ENCODE assay signal across 29 mouse cellular contexts in genomic region chr6:93119482-93119881, GRCm38 (mm10).
DNase-seq lines count a peak whose midpoint lies in the region; ATAC-seq and TF ChIP-seq lines count a peak whose summit lies in the region.
"Had no signal": no experiment of that assay in that cellular context is flagged by ENCODE, and none has a peak within 500 bp of the region (broad histone marks: within the 10 kb centered on the region; RNA-seq: fewer than 3 reads in every experiment).

No protein-coding gene starts in this region.

- H3K4me2 ChIP-seq in kidney, embryonic 14.5 days (replicated peaks; ENCODE audit: low read depth, low read length): no peak overlapping the region; the same call in 1 of the 2 replicates
- H3K4me2 ChIP-seq in limb, embryonic 14.5 days (replicated peaks; ENCODE audit: low read depth, low read length, severe bottlenecking): no peak overlapping the region
- no peak overlapping the region for H3K4me2 ChIP-seq in lung, embryonic 16.5 days (ENCODE audit: low read depth, low read length)
- H3K4me2 ChIP-seq: embryonic facial prominence, embryonic 13.5 days; forebrain, embryonic 12.5 days; forebrain, embryonic 15.5 days; heart, embryonic 13.5 days; hindbrain, embryonic 14.5 days had no signal

- no peaks in the 10 kb centered on the region for H3K36me3 ChIP-seq in kidney, embryonic 14.5 days (ENCODE audit: control insufficient read depth, insufficient read depth, low read length)
- no peaks in the 10 kb centered on the region for H3K36me3 ChIP-seq in limb, embryonic 14.5 days (ENCODE audit: control insufficient read depth, insufficient read depth, low read length)
- no peaks in the 10 kb centered on the region for H3K36me3 ChIP-seq in limb, embryonic 10.5 days
- no peaks in the 10 kb centered on the region for H3K36me3 ChIP-seq in lung, embryonic 16.5 days (ENCODE audit: control insufficient read depth, insufficient read depth, low read length)
- H3K36me3 ChIP-seq: embryonic facial prominence, embryonic 10.5 days; embryonic facial prominence, embryonic 13.5 days; forebrain, embryonic 12.5 days; forebrain, embryonic 15.5 days; G1E; heart, embryonic 10.5 days; heart, embryonic 13.5 days had no signal

- H3K4me1 ChIP-seq in kidney, embryonic 14.5 days (ENCODE audit: control insufficient read depth, insufficient read depth, low read length): 0 out of 2 replicates have a peak, but pooled peaks cover 4% of the 10 kb centered on the region
- no peaks in the 10 kb centered on the region for H3K4me1 ChIP-seq in limb, embryonic 14.5 days (ENCODE audit: control insufficient read depth, insufficient read depth, low read length)
- H3K4me1 ChIP-seq in limb, embryonic 10.5 days: no peaks in the 10 kb centered on the region
- 0 out of 2 replicates have a peak, but pooled peaks cover 4% of the 10 kb centered on the region for H3K4me1 ChIP-seq in lung, embryonic 16.5 days (replicated peaks; ENCODE audit: control insufficient read depth, insufficient read depth, low read length)
- H3K4me1 ChIP-seq: embryonic facial prominence, embryonic 10.5 days; forebrain, embryonic 12.5 days; forebrain, embryonic 15.5 days; heart, embryonic 10.5 days; heart, embryonic 13.5 days had no signal

- H3K9ac ChIP-seq in kidney, embryonic 14.5 days (ENCODE audit: low read depth, low read length): no peak overlapping the region
- H3K9ac ChIP-seq in limb, embryonic 14.5 days (ENCODE audit: low read depth, low read length, severe bottlenecking): no peak overlapping the region
- H3K9ac ChIP-seq in lung, embryonic 16.5 days (ENCODE audit: low read length): no peak overlapping the region
- H3K9ac ChIP-seq: embryonic facial prominence, embryonic 13.5 days; forebrain, embryonic 12.5 days; forebrain, embryonic 15.5 days; heart, embryonic 13.5 days; hindbrain, embryonic 14.5 days had no signal

- H3K4me3 ChIP-seq in kidney, embryonic 14.5 days (ENCODE audit: low read length): no peak overlapping the region
- H3K4me3 ChIP-seq in limb, embryonic 14.5 days (replicated peaks; ENCODE audit: low read length): no peak overlapping the region
- no peak overlapping the region for H3K4me3 ChIP-seq in limb, embryonic 10.5 days
- H3K4me3 ChIP-seq in lung, embryonic 16.5 days (ENCODE audit: low read length): no peak overlapping the region
- H3K4me3 ChIP-seq: embryonic facial prominence, embryonic 10.5 days; embryonic facial prominence, embryonic 13.5 days; erythroblast, embryonic 14.5 days; forebrain, embryonic 12.5 days; forebrain, embryonic 15.5 days; heart, adult 2 months; heart, embryonic 10.5 days; heart, embryonic 13.5 days had no signal

- no peaks in the 10 kb centered on the region for H3K27me3 ChIP-seq in kidney, embryonic 14.5 days (ENCODE audit: control insufficient read depth, insufficient read depth, low read length)
- H3K27me3 ChIP-seq in limb, embryonic 14.5 days (ENCODE audit: control insufficient read depth, insufficient read depth, low read length): no peaks in the 10 kb centered on the region
- H3K27me3 ChIP-seq in limb, embryonic 10.5 days (ENCODE audit: low read depth, poor library complexity, severe bottlenecking): no peaks in the 10 kb centered on the region
- H3K27me3 ChIP-seq in lung, embryonic 16.5 days (ENCODE audit: control insufficient read depth, insufficient read depth, low read depth, low read length): no peaks in the 10 kb centered on the region
- H3K27me3 ChIP-seq: CH12.LX; embryonic facial prominence, embryonic 13.5 days; forebrain, embryonic 12.5 days; forebrain, embryonic 15.5 days; heart, embryonic 13.5 days; Patski had no signal

- H3K9me3 ChIP-seq in kidney, embryonic 14.5 days (ENCODE audit: control insufficient read depth, low read length): no peaks in the 10 kb centered on the region
- no peaks in the 10 kb centered on the region for H3K9me3 ChIP-seq in limb, embryonic 14.5 days (ENCODE audit: control insufficient read depth, low read length)
- H3K9me3 ChIP-seq in limb, embryonic 10.5 days (replicated peaks): no peaks in the 10 kb centered on the region
- no peaks in the 10 kb centered on the region for H3K9me3 ChIP-seq in lung, embryonic 16.5 days (ENCODE audit: control insufficient read depth, low read length)
- H3K9me3 ChIP-seq: embryonic facial prominence, embryonic 10.5 days; embryonic facial prominence, embryonic 13.5 days; forebrain, embryonic 12.5 days; forebrain, embryonic 15.5 days; heart, embryonic 10.5 days; heart, embryonic 13.5 days had no signal

- peak overlapping the region; percentile 65; the same call in 1 of the 2 replicates for H3K27ac ChIP-seq in kidney, embryonic 14.5 days (ENCODE audit: low read depth, low read length)
- H3K27ac ChIP-seq in limb, embryonic 14.5 days (replicated peaks; ENCODE audit: low read depth, low read length): no peak overlapping the region
- H3K27ac ChIP-seq in limb, embryonic 10.5 days: no peak overlapping the region
- H3K27ac ChIP-seq in lung, embryonic 16.5 days (ENCODE audit: low read length): peak overlapping the region; percentile 11; the same call in 1 of the 2 replicates
- H3K27ac ChIP-seq: embryonic facial prominence, embryonic 10.5 days; embryonic facial prominence, embryonic 13.5 days; forebrain, embryonic 12.5 days; forebrain, embryonic 15.5 days; heart, adult 2 months; heart, embryonic 10.5 days; heart, embryonic 13.5 days; hindbrain, embryonic 14.5 days had no signal

- no peak for ATAC-seq in kidney, embryonic 14.5 days (ENCODE audit: low FRiP score, low TSS enrichment)
- no peak for ATAC-seq in limb, embryonic 14.5 days (ENCODE audit: low FRiP score, low read depth)
- ATAC-seq in lung, embryonic 16.5 days (ENCODE audit: low read depth): peak; percentile 67; the same call in 1 of the 2 replicates
- ATAC-seq: forebrain, embryonic 15.5 days; Patski had no signal

- TF ChIP-seq POLR2A in limb, embryonic 14.5 days (IDR thresholded peaks at IDR 0.05; ENCODE audit: borderline replicate concordance, extremely low read depth, insufficient read depth, insufficient read length): no peak

- WGBS in kidney, embryonic 14.5 days: 52% methylated on average over 12 of the region's 12 CpGs
- WGBS in limb, embryonic 14.5 days: 50% methylated on average over 12 of the region's 12 CpGs
- WGBS in limb, embryonic 10.5 days: 73% methylated on average over 12 of the region's 12 CpGs
- 37% methylated on average over 12 of the region's 12 CpGs for WGBS in lung, embryonic 16.5 days

- DNase-seq in kidney, postnatal 10 days: no peak
- peak; percentile 27 for DNase-seq in limb, embryonic 14.5 days (ENCODE audit: low spot score)
- DNase-seq in limb, embryonic 10.5 days (ENCODE audit: low spot score): no peak
- no peak for DNase-seq in lung, postnatal 4 days
- no peak for DNase-seq in right cerebral cortex, adult 18-20 months
- DNase-seq: adrenal gland, postnatal 10 days; adrenal gland, postnatal 36 days; B cell, adult 2 months; cerebellum, adult 18-20 months; cerebellum, adult 9-10 months; cerebellum, postnatal 14 days; gastrocnemius, postnatal 10 days; gastrocnemius, postnatal 36 days; heart, adult 2 months; heart, postnatal 14 days; heart, postnatal 4 days had no signal

Comparison
In these comparisons a context has a peak if more than half of its experiments do, and no peak if none do; other contexts are left out.
1. H3K27ac ChIP-seq: peak in kidney, embryonic 14.5 days (single experiment) and lung, embryonic 16.5 days (single experiment); none in limb, embryonic 14.5 days (single experiment) and limb, embryonic 10.5 days (single experiment).